Mouse (Mus musculus) left cerebral cortex, postnatal 10 days (tissue): ENCODE measurements around the gene Rbm38. TPM values are rescaled to one million over a fixed set of nuclear protein-coding genes. Genes with fewer than 3 reads are reported as not detected.

Source experiments
- DNase-seq, 2 experiments: peaks; one replicate each; pipeline ENCODE4 v3.0.0; 2021 to 2022; ENCODE audit warnings: low spot score in 2 of 2, mixed read lengths in 1 of 2; ENCODE audit errors: extremely low spot score in 1 of 2
- intact Hi-C: fragments of 180-260 bp; cut with DNase I; formaldehyde crosslinking; loops from one replicate; pipeline ENCODE4 v1.15.1; 2025
- total RNA-seq, 2 experiments: library from RNA; stranded (reverse); gene quantifications; 2 replicates each; pipeline ENCODE4 v1.2.3; 2021

Rbm38 gene
- total RNA-seq, 2 experiments from 2014 or later: 2.7 to 2.8 TPM

DNA sequence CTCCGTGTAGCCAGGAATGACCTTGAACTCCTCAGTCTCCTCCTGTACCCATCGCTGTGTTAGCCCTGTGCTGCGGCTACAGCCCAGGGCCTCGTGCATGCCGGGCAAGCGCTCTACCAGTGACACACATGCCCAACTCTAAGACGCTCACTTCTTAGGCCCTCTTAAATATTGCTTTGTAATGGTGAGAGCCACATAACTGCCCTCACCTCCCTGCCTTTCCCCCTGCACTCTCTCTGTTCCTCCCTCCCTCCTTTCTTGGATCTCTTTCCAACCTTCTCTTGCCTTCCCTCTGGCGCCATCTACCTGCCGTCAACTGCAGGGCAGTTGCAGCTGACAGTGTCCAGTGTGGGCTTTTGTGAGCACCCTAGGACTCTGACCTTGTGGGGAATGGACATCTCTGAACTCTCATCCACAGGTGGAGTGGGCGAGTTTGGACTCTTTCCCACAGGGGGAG lies 60.5 kb downstream of the Rbm38 start:
- intact Hi-C loops: loop anchor here (10.0 kb wide), 1 partner anchor 56 kb away; the partner anchor contains the start of gene Rbm38
- DNase-seq: peak; percentile 45 to 79

DNA sequence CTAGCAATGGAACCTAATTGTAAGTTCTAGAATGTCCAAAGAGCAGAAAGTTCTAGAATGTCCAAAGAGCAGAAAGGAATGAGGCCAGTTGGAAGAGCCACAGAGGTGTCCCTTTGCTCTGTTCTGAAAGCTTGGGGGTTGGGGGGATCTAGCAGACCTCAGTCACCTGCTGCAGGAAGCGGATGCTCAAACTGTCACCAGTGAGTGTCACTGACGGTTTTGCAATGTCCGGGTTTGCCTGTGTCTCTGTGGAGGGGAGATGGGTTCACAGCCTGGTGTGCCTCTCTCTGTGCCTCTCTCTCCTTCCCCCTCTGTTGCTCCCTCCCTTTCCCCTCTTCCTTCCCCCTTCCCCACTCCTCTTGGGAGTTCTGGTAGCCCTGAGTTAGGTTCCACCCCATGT lies 62.4 kb downstream of the Rbm38 start:
- intact Hi-C loops: loop anchor here (10.0 kb wide), 1 partner anchor 58 kb away; the partner anchor contains the start of gene Rbm38

DNA sequence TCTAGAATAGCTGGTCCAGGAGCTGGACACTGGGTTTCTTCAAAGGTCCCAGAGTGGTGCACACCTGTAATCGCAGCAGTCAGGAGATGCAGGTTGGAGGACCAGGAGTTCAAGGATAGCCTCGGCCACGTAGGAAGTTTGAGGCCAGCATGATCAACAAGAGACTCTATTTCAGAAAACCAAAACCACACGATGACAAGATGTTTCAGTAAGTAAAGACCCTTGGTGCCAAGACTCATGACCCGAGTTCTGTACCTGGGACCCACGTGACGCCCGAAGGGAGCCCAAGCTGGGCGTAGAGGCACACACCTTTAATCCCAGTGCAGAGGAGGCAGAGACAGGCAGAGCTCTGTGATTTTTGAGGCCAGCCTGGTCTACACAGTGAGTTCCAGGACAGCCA lies 62.8 kb downstream of the Rbm38 start:
- DNase-seq: no peak
- intact Hi-C loops: loop anchor here (10.0 kb wide), 1 partner anchor 58 kb away; the partner anchor contains the start of gene Rbm38

More for the DNA sequence above, 62.4 kb downstream of the Rbm38 start:
- DNase-seq: no peak

DNA sequence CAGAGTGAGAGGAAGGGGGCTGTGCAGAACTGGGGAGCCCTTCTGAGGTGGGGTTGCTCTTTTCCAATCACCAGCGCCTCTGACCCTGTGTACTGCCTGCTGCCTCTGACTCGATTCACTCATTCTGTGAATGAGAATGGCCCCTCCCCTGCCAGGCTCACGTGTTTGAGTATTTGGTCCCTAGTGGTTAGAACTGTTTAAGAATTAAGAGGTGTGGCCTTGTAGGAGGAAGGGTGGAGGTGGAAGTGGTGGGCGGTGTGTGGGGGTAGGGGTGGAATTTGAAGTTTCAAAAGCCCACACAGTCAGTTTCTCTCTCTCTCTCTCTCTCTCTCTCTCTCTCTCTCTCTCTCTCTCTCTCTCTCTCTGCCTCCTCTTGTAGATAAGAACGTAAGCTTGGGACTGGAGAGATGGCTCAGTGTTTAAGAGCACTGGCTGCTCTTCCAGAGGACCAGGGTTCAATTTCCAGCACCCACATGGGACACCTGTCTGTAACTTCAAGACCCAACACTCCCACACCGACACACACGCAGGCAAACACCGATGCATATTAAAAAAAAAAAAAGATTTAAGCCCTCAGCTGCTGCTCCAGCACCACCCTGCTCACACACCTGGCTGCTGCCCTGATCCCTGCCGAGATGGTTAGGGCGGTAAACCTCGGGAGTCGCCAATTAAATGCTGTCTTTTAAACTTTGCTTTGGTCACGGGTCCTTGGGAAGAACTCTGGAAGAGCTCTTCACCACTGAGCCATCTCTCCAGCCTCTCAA lies 63.6 kb downstream of the Rbm38 start:
- intact Hi-C loops: loop anchor here (10.0 kb wide), 1 partner anchor 59 kb away; the partner anchor contains the start of gene Rbm38
- DNase-seq: no peak

Other genes with a start within 250 kb of the Rbm38 start
- 10 to 100 TPM; 10.3 to 10.7 TPM for gene Bmp7, start 80.2 kb upstream of the Rbm38 start, total RNA-seq
- under 1 TPM; 0.39 to 0.49 TPM for gene Spo11, start 42.8 kb upstream of the Rbm38 start, total RNA-seq
- gene Rae1, start 20.4 kb upstream of the Rbm38 start, total RNA-seq: 10 to 100 TPM; 66.1 to 77.4 TPM
- gene Ctcfl, start 99.0 kb downstream of the Rbm38 start, total RNA-seq: not detected
- not detected for gene Pck1, start 132.6 kb downstream of the Rbm38 start, total RNA-seq
- gene Zbp1, start 198.4 kb downstream of the Rbm38 start, total RNA-seq: under 1 TPM in 1 of 2 experiments, not detected in 1; 0.12 TPM